Mouse (Mus musculus): ENCODE data around the gene Prkaa1. TPM values are rescaled to one million over a fixed set of nuclear protein-coding genes. Genes with fewer than 3 reads are reported as not detected.
A peak's percentile ranks its signal among the peaks of the same experiment; 100 is the strongest.

Gene Prkaa1
- polyA plus RNA-seq, 1 experiment from 2014 or later, result 19.9 TPM

DNA sequence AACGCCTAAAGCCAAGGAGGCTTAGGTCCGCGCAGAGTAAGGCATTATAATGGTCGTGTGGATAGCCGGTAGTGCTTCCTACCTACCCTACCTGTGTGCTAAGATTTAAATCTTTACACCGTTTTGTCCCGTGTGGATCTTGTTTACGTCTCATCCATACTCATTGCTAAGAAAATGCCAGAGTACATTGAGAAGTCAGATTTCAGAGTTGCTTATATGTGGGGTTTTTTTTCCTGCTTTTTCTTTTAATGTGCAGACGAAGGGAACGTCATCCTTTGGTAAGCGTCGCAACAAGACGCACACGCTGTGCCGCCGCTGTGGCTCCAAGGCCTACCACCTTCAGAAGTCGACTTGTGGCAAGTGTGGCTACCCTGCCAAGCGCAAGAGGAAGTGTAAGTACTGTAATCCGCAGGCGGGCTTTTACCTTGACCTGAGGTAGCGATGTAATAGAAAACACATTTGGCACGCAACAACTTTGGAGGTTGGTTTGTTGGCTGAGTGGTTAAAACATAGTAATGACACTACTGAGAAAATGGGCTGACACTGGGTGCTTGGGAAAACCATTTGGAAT lies 26.5 kb upstream of the Prkaa1 start:
- 1% methylated on average over 22 of the region's 22 CpGs for WGBS
- no peak for TF ChIP-seq CTCF (IDR thresholded peaks at IDR 0.05; ENCODE audit: low read depth)
- Histone ChIP-seq H3K9ac (ENCODE audit: low read depth, low read length) (peak overlapping the region; percentile 88), H3K27ac (peak overlapping the region; percentile 75), H3K9me3 (replicated peaks; ENCODE audit: low read length) (no peaks in the 10 kb centered on the region), H3K4me1 (replicated peaks; ENCODE audit: insufficient read depth, low read length) (no peaks in the 10 kb centered on the region), H3K36me3 (ENCODE audit: insufficient read depth, low read length) (peaks cover 30% of the 10 kb centered on the region), H3K4me2 (ENCODE audit: low read length) (peak overlapping the region; percentile 78), H3K27me3 (ENCODE audit: insufficient read depth, low read length) (no peaks in the 10 kb centered on the region), H3K4me3 (replicated peaks; ENCODE audit: low read depth, low read length) (peak overlapping the region; percentile 79)
- ATAC-seq (replicated peaks; ENCODE audit: low FRiP score, low read depth) (no peak), DNase-seq (ENCODE audit: low spot score) (peak; percentile 45)

DNA sequence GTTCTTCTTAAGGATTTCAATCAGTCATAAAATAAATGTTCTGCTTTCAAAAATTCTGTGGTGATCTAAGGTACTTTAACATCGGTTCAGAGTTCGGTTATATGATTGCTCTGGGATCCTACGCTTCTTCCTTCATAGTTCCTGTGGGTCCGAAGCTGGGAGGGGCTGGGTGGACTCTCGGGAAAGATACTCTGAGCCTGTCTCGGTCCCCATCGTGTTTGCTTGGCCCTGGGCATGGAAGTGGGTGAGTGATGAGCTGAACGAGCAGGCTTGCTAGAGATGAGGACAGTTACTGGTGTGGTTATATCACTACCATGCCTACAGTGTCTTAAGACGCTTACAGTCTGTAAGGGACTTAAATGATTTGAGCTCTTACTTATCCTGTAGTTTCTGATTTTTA lies 25.0 kb upstream of the Prkaa1 start:
- DNase-seq (ENCODE audit: low spot score) (no peak), ATAC-seq (replicated peaks; ENCODE audit: low FRiP score, low read depth) (no peak)
- TF ChIP-seq CTCF (IDR thresholded peaks at IDR 0.05; ENCODE audit: low read depth), result no peak
- Histone ChIP-seq H3K27ac (no peak overlapping the region), H3K27me3 (ENCODE audit: insufficient read depth, low read length) (no peaks in the 10 kb centered on the region), H3K36me3 (ENCODE audit: insufficient read depth, low read length) (peaks cover 30% of the 10 kb centered on the region), H3K9me3 (replicated peaks; ENCODE audit: low read length) (no peaks in the 10 kb centered on the region), H3K4me3 (replicated peaks; ENCODE audit: low read depth, low read length) (no peak overlapping the region), H3K4me2 (ENCODE audit: low read length) (no peak overlapping the region), H3K9ac (ENCODE audit: low read depth, low read length) (peak overlapping the region; percentile 32; the same call in 1 of the 2 replicates), H3K4me1 (replicated peaks; ENCODE audit: insufficient read depth, low read length) (no peaks in the 10 kb centered on the region)
- 85% methylated on average over 9 of the region's 9 CpGs for WGBS

DNA sequence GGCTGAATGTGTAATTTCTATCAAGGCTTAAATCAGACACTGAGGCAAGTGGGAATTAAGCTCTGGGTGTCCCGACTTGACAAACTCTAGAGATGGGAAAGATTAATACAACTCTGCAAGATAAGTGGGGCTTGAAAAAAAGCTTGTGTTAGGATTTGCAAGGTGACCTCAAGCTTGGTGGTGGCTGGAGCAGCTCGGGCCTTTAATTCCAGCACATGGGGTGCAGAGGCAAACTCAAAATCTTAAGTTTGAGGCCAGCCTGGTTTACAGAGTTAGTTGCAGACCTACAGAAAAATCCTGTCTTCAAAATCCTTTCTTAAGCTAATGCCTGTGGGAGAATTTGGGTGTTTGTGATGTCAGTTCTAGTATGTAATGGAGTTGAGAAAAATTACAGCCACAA lies 24.5 kb upstream of the Prkaa1 start:
- H3K4me2 ChIP-seq (ENCODE audit: low read length), result no peak overlapping the region
- H3K9me3 ChIP-seq (replicated peaks; ENCODE audit: low read length), result no peaks in the 10 kb centered on the region
- ATAC-seq (replicated peaks; ENCODE audit: low FRiP score, low read depth) (no peak), DNase-seq (ENCODE audit: low spot score) (no peak)
- no peaks in the 10 kb centered on the region for H3K4me1 ChIP-seq (replicated peaks; ENCODE audit: insufficient read depth, low read length)
- peaks cover 31% of the 10 kb centered on the region for H3K36me3 ChIP-seq (ENCODE audit: insufficient read depth, low read length)
- H3K9ac ChIP-seq (ENCODE audit: low read depth, low read length), result no peak overlapping the region
- H3K27me3 ChIP-seq (ENCODE audit: insufficient read depth, low read length), result no peaks in the 10 kb centered on the region
- 92% methylated on average over 2 of the region's 2 CpGs for WGBS
- no peak for TF ChIP-seq CTCF (IDR thresholded peaks at IDR 0.05; ENCODE audit: low read depth)
- H3K27ac ChIP-seq, result no peak overlapping the region
- no peak overlapping the region for H3K4me3 ChIP-seq (replicated peaks; ENCODE audit: low read depth, low read length)

DNA sequence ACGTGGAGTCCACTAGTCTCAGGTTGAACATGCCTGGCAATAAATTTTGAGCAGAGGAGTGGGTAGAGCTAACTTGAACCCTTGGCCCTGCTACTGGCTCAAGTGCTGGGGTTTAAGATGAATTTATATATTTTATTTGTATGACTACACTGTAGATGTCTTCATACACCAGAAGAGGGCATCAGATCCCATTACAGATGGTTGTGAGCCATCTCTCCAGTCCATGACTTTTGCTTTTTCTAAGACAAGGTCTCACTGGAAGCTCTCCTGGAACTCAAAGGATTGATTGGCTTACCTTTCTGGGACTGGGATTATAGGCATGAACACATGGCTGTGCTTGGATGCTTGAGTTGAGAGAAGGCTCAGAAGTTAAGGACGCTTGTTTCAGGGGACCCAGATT lies 24.0 kb upstream of the Prkaa1 start:
- Histone ChIP-seq H3K9me3 (replicated peaks; ENCODE audit: low read length) (no peaks in the 10 kb centered on the region), H3K4me2 (ENCODE audit: low read length) (no peak overlapping the region), H3K27ac (no peak overlapping the region), H3K4me1 (replicated peaks; ENCODE audit: insufficient read depth, low read length) (no peaks in the 10 kb centered on the region), H3K9ac (ENCODE audit: low read depth, low read length) (no peak overlapping the region), H3K36me3 (ENCODE audit: insufficient read depth, low read length) (peaks cover 36% of the 10 kb centered on the region), H3K27me3 (ENCODE audit: insufficient read depth, low read length) (no peaks in the 10 kb centered on the region), H3K4me3 (replicated peaks; ENCODE audit: low read depth, low read length) (no peak overlapping the region)
- peak; percentile 53 for TF ChIP-seq CTCF (IDR thresholded peaks at IDR 0.05; ENCODE audit: low read depth)
- DNase-seq (ENCODE audit: low spot score) (peak; percentile 38), ATAC-seq (replicated peaks; ENCODE audit: low FRiP score, low read depth) (no peak)
- WGBS, result 90% methylated on average over 2 of the region's 2 CpGs

DNA sequence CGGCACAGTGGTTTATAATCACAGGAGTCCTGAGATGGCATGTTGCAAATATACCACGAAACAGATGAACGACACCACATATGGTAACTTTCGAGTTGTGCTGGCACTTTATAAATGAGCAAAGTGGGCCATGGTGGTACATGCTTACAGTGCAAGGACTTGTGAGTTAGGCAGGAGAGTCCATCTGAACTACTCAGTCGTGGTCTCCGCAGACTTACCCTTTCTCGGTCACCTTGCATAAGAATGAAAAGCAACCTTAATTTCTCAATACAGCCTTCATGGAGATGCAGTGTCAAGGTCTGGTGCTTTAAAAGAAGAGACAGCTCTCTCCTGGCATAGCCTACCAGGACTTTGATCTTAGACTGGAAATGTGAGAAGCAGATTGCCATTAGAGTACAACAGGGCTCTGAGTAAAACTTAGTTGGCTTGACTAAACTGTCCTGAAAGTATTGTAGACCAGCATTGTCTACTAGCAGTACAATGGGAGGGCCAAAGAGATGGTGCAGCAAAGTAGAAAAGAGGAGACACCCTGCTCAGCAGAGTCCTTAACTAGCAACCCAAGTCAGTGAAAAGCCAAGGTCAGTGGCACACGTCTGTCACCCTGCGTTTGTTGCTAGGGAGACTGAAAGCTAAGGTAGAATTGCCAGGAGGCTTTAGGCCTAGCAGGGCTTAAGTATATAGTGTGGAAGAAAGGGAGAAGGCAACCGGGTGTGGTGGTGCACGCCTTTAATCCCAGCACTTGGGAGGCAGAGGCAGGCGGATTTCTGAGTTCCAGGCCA lies 21.9 kb upstream of the Prkaa1 start:
- peaks cover 41% of the 10 kb centered on the region for H3K36me3 ChIP-seq (ENCODE audit: insufficient read depth, low read length)
- no peak overlapping the region for H3K9ac ChIP-seq (ENCODE audit: low read depth, low read length)
- no peak overlapping the region for H3K4me2 ChIP-seq (ENCODE audit: low read length)
- ATAC-seq (replicated peaks; ENCODE audit: low FRiP score, low read depth) (no peak), DNase-seq (ENCODE audit: low spot score) (no peak)
- H3K4me3 ChIP-seq (replicated peaks; ENCODE audit: low read depth, low read length), result no peak overlapping the region
- no peak overlapping the region for H3K27ac ChIP-seq
- no peak for TF ChIP-seq CTCF (IDR thresholded peaks at IDR 0.05; ENCODE audit: low read depth)
- H3K4me1 ChIP-seq (replicated peaks; ENCODE audit: insufficient read depth, low read length), result no peaks in the 10 kb centered on the region
- WGBS, result 87% methylated on average over 12 of the region's 12 CpGs
- no peaks in the 10 kb centered on the region for H3K9me3 ChIP-seq (replicated peaks; ENCODE audit: low read length)
- H3K27me3 ChIP-seq (ENCODE audit: insufficient read depth, low read length), result no peaks in the 10 kb centered on the region

DNA sequence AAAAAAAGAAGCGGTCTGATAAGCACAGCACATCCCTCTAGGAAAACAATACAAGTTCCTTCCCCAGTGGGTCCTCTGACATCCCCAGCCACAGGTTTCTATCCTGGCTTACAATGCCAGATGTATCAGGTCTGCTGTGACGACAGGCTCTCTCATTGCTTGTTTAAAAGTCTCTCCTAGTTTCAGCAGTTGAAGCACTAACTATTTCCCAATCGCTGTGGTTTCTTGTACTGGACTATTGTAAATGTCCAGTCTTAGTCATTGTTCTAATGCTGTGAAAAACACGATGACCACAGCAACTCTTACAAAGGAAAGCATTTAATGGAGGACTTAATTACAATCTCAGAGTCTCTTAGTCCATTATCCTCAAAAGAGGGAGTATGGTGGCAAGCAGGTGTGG lies 17.2 kb upstream of the Prkaa1 start:
- H3K27me3 ChIP-seq (ENCODE audit: insufficient read depth, low read length), result no peaks in the 10 kb centered on the region
- peaks cover 16% of the 10 kb centered on the region for H3K36me3 ChIP-seq (ENCODE audit: insufficient read depth, low read length)
- DNase-seq (ENCODE audit: low spot score), result no peak
- no peak overlapping the region for H3K4me2 ChIP-seq (ENCODE audit: low read length)
- no peak for ATAC-seq (replicated peaks; ENCODE audit: low FRiP score, low read depth)
- H3K4me1 ChIP-seq (replicated peaks; ENCODE audit: insufficient read depth, low read length), result no peaks in the 10 kb centered on the region
- H3K27ac ChIP-seq, result no peak overlapping the region
- no peak for TF ChIP-seq CTCF (IDR thresholded peaks at IDR 0.05; ENCODE audit: low read depth)
- H3K9me3 ChIP-seq (replicated peaks; ENCODE audit: low read length), result no peaks in the 10 kb centered on the region
- H3K9ac ChIP-seq (ENCODE audit: low read depth, low read length), result no peak overlapping the region
- 80% methylated on average over 4 of the region's 4 CpGs for WGBS
- no peak overlapping the region for H3K4me3 ChIP-seq (replicated peaks; ENCODE audit: low read depth, low read length)

Data from kidney, postnatal 0 days (tissue).